Mouse (Mus musculus) left cerebral cortex, postnatal 25 days (tissue): ENCODE results near the gene Samd4b. TPM values are rescaled to one million over a fixed set of nuclear protein-coding genes. Genes with fewer than 3 reads are reported as not detected.
A peak's percentile ranks its signal among the peaks of the same experiment; 100 is the strongest.

ENCODE experiments used
- DNase-seq, 2 experiments: peaks; one replicate each; pipeline ENCODE4 v3.0.0; 2022; ENCODE audit warnings: low spot score in 2 of 2, mixed read lengths in 1 of 2
- intact Hi-C: fragments of 180-260 bp; cut with DNase I; formaldehyde crosslinking; loops from one replicate; pipeline ENCODE4 v1.15.1; 2025
- total RNA-seq, 2 experiments: library from RNA; stranded (reverse); gene quantifications; 2 replicates each; pipeline ENCODE4 v1.2.3; 2021

The Samd4b gene
- total RNA-seq, 2 experiments from 2014 or later: 65.2 to 68.7 TPM

DNA sequence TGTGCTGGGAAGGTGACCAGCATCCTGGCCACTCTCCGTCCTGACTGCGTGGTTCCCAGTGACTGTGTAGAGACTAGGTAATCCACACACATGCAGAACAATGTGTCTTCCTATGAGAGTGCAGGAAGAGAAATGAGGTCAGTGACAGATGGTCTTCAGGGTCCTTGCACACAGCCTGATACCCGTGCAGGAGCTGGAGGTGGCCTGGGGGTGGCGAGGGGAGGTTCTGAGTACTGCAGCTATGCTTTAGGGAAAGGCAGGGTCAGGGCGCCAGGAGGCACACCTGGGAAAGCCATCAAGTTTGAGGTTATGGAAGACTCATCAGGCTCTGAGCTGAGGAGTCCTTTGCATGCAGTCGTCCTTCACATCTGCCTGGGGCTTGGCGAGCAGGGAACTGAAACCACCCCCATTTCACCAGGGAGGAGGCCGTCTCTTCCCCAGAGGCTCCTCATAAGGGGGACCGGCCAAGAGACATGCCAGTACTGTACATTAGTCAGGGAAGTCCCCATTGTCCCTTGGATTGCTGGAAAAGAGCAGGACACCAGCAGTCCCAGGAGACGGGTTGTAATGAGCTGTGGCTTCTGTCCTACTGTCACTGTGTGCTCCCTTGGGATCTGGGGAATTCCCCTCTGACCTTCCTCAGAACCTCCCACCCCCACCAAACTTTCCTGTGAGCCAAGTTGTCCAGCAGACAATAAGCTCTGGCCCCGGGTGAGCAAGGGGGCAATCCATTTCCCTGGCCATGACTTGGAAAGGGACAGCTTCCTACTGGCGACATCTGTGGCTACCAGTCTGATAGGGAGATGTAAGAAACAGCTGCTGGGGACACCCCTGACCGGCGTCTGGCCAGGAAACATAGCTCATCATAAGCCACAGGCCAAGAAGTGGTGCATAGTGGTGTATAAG lies 4.5 kb downstream of the Samd4b start:
- no peak for DNase-seq
- intact Hi-C loops: no loop called here

GRCm38 (mm10) chr7:28591862-28592261 lies 6.1 kb downstream of the Samd4b start:
- intact Hi-C loops: no loop called here
- DNase-seq: no peak

DNA sequence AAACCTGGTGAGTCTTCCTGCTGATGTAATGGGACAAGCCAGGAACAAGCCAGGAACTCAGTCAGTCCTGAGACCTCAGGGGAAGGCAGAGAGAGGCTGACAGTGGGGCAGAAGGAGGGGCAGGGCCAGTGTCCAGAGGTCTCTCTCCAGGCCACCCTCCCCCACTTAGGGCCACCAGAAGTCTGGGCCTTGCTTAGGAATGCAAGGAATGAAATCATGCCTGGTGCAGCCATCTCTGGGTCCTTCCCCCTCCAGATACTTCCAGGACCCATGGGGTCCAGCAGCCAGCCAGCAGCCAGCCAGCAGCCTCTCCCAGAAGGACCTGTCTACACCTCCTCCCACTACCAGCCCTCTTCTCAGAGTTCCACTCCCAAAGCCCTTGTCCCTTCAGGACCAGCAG lies 10.3 kb downstream of the Samd4b start:
- no peak for DNase-seq
- intact Hi-C loops: no loop called here

DNA sequence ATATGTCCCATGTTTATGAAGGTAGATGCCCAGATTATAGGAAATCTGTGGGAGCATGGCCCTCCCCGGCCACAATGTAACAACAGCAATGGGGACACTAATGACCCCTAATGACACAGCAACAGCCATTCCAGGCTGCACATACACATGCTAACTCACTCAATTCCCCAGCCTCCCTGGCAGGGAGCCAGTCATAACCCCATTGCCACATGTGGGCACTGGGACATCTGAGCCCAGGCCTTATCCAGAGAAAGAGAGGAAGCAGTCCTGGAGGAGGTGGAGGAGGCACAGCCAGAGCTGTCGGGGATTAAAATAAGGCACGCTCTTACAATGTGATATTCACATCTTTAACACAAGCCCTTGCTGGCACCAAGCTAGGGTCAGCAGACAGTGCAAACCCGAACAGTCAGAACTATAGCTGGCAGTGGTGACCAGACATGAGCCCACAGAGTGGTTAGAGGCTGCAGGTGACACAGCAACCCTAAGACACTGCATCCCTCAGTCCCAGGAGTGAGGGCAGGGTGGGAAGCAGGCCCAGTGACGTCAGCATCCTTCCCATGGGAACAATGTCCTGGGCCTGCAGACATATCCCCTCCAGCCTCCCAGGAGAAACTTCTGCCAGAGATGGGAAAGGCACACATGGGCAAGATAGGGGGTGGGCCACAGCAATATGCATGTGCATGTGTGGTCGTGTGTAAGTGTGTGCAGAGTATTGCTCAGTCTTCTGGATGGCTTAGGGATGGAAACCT lies 11.1 kb downstream of the Samd4b start:
- DNase-seq: no peak
- intact Hi-C loops: no loop called here

- intact Hi-C loops: no loop called here
- no peak for DNase-seq
Measured at GRCm38 (mm10) chr7:28585001-28585400, 12.9 kb downstream of the Samd4b start.

- no peak for DNase-seq
- intact Hi-C loops: no loop called here
Measured at GRCm38 (mm10) chr7:28584468-28584867, 13.5 kb downstream of the Samd4b start.

DNA sequence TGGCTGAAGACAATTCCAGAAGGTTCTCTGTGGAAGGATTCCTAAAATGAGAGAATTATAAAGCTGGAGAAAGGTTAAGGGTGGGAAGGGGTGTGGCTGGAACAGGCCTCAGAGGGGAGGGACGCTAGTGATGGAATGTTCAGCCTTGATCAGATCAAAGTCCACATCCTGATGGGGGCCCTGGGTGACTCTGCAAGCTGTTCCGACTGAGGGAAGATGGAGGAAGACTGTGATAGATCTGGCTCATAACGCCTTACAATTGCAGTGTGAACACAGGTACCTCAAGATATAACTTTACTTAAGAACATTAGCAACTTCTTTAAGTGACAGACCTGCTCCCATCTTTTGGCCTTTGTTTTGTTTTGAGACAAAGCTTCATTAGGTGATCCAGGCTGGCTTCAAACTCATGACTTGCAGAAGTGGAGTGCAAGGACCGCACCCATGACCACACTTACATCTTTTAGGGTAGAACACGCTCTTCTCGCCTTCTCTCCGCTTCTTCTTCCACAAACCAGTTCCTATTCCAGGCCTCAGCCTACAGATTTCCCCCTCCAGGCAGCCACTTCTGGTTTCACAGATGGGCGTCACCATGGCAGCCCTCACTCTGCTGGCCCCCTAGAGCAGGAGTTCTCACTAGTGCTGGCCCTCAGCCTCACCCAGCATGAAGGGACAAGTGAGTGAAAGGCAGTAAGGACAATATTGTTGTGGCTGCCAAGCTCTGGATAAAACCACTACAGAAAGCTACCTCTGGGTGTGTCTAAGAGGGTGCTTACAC lies 14.2 kb downstream of the Samd4b start:
- peak; percentile 32 to 74 for DNase-seq
- intact Hi-C loops: no loop called here

GRCm38 (mm10) chr7:28582841-28583240 lies 15.1 kb downstream of the Samd4b start:
- intact Hi-C loops: no loop called here
- DNase-seq: no peak

DNA sequence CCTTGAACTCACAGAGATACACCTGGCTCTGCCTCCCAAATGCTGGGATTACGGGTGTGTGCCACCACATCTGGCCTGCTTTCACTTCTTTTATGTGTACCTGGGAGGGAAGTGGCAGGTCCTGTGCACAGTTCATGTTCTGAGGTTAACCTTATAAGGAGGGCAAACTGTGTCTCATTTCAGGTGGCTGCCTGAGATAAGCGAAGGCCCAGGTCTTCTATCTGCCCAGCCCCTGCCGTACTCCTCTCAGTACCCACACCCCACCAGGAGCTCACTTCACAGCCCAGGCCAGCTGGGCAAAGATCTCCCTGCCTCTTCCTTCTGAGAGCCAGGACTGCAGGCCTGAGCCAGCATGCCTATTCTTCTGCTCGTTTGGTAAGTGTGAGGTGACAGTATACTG lies 16.2 kb downstream of the Samd4b start:
- intact Hi-C loops: no loop called here

DNA sequence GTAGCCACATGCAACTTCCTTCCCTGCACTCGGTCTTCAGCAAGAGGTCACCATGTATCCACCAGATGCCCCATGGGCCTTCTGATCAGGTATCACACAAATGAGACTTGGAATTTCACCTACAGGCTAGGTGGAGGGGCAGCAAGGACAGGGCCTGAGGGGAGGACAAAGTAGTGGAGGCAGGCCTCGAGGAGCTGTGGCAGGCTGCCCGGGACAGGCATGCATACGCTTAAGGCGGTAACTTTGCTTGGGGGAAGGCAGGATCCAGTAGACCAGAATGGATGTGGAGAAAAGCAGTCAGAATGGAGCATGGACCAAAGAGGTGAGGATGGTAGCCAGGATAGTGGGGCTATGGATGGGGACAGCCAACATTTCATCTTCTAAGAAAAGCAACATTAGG lies 18.1 kb downstream of the Samd4b start:
- intact Hi-C loops: no loop called here
- no peak for DNase-seq

More for the DNA sequence above, 16.2 kb downstream of the Samd4b start:
- DNase-seq: no peak

DNA sequence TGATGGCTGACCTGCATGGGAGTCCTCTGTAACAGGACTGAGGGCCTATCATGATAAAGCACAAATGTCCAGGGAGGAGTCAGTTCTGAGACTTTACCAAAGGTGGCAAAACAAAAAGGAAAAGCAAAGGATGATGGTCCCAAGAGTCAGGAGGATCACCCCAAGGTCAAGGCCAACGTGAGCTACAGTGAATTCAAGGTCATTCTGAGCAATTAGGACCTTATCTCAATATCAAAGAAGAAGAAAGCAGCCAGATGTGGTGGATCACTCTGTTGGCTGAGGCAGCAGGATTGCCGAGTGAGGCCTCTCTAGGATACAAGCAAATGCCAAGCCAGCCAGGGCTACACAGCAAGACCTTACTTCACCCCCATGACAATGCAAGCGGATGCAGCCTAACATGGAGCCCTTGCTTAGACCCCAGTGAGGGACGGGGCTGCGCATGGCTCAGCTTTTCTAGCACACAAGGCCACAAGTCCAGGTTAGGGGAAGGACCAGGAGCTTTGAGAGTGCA lies 19.3 kb downstream of the Samd4b start:
- no peak for DNase-seq
- intact Hi-C loops: no loop called here

GRCm38 (mm10) chr7:28577826-28578542 lies 20.0 kb downstream of the Samd4b start:
- intact Hi-C loops: no loop called here
- DNase-seq: no peak

- peak in 1 of 2 experiments; percentile 47 for DNase-seq
- intact Hi-C loops: no loop called here
Measured at GRCm38 (mm10) chr7:28576271-28576914, 21.6 kb downstream of the Samd4b start.

DNA sequence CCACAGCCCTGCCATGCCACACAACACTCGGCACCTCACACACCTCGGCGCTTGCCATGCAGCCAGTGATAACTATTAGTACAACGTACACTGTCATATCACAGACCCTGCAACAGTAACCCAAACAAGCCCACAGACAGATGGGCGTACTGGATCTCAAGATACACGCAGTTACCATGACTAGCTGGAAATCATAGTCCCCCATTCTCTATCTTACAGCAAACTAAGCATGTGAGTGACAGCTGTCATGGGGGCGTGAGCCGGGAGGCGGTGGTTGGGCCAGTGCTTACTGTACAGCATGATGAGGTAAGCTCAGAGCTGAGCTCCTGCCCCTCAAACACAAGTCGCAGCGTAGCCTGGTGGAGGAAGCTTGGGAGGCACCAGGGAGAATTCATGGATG lies 22.3 kb downstream of the Samd4b start:
- intact Hi-C loops: no loop called here
- no peak for DNase-seq

DNA sequence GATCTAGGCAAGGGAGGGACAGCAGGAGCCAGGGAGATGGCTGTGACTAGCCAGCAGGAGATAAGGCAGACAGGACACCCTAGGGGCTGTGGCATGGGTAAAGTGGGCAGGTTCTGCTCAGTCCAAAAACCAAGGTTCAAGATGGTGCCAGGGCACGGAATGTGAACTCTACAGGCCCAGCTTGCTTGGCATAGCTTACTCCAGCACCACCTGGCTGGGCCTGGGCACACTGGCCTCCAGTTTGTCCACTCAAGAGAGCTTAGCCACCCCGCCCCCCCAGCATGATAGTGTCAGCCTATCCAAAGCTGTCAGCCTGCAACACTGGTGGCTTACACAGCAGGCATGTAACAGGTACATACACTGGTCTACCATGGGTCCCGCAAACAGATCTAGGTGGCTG lies 24.7 kb downstream of the Samd4b start:
- intact Hi-C loops: no loop called here
- DNase-seq: no peak

DNA sequence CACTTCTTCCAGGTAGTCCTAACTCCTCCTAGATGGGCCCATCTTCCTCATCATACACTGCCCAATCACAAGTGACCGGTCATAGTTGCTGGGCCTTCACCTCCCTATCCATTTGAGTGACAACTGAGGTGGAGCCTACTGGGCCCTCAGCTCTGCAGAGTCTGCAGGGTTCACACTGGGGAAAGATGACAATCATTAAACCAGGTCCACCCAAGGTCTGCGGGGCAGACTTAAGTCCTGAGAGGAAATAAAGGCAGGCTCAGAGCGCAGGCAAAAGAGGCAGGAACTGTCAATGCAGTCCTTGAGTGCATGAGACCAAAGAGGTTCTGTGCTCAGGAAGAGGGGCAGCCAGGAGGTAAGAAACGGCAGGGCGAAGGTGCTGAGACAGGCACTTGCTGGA lies 25.3 kb downstream of the Samd4b start:
- intact Hi-C loops: no loop called here
- DNase-seq: no peak

DNA sequence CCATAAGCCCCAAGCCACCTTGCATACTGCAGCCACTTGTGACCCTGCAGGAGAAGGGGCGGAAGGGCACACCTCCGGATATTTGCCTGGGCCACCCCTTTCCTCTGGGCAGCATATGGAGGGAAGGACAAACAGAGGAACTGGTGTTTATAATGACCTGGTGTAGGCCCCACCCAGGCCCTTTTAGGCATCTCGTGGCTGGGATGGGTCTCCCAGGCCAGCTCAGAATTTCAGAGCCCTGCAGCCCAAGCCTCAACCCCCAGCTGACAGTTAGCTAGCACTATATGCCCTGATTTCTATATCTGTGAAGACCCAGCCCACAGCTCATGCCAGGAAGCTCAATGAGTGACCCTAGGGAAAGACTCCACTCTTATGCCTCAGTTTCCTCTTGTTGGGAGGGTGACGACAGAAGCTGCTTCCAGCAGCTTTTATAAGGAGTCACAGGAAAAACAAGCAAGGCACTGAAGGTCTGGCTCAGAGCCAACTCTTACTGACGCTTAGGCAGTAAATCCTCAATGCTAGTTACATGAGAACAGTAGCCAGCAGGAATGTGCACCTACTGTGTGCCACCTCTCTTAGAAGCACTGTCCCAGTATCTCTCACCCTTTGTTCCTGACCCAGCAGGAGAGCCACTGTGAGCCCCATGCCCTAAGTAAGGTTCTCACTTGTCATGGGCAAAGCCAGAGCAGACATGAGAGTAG lies 26.8 kb downstream of the Samd4b start:
- intact Hi-C loops: no loop called here
- DNase-seq: no peak

DNA sequence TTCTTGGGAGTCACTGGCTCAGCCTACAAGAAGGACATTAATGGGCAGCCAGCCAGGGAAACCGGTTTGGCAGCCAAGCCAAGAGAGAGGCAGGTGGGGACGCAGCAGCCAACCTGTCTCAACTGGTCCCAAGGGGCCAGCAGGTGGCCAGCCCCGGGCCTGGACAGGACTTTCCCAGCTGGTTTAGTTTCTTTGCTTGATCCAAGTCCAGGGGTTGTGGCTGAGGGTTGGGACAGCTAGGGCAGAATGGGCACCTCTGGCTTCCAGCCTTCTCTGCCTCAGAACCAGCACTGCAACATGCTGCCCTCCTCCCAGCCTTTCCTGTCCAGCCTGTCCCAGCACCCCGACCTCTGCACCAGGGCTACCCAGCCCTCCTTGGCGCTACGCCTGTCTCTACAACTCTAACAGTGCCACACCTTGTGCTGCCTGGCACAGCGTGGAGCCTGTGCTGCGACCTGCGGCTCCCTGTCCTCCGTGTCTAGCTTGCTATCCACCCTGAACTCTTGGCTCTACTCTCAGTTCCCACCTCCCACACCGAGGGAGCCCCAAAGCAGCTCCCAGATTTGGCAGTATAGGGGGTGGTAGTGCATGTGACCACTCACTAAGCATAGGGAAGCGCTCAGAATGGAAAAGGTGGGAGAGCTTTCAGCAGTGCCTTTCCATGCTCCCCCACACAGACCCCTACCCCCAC lies 27.5 kb downstream of the Samd4b start:
- intact Hi-C loops: no loop called here
- peak in 1 of 2 experiments; percentile 71 for DNase-seq
